Mouse (Mus musculus) limb, embryonic 13.5 days (tissue): ENCODE results near the gene Heca. TPM values are rescaled to one million over a fixed set of nuclear protein-coding genes. Genes with fewer than 3 reads are reported as not detected.

Source experiments
- ATAC-seq: fragments of 200-750 bp; cut with Nextera tagmentation; 2 replicates; pipeline ENCODE4 v1.8.0; 2017; ENCODE audit warnings: low read depth, moderate number of reproducible peaks, moderate TSS enrichment; ENCODE audit not compliant: low FRiP score
- H3K27ac ChIP-seq: fragments of 300-500 bp; sonication (generic); 2 replicates; pipeline ENCODE4 v1.5.1; 2015; ENCODE audit warnings: inconsistent platforms, mild to moderate bottlenecking, moderate library complexity
- H3K27me3 ChIP-seq: fragments of 300-500 bp; sonication (generic); 2 replicates; pipeline ENCODE4 v1.6.1; 2015; ENCODE audit warnings: mild to moderate bottlenecking, inconsistent platforms
- H3K36me3 ChIP-seq: fragments of 300-500 bp; sonication (generic); 2 replicates; pipeline ENCODE4 v1.6.1; 2015; ENCODE audit warnings: inconsistent platforms, mild to moderate bottlenecking, moderate library complexity
- H3K4me1 ChIP-seq: fragments of 300-500 bp; sonication (generic); 2 replicates; pipeline ENCODE4 v1.6.1; 2015; ENCODE audit warnings: inconsistent platforms
- H3K4me2 ChIP-seq: fragments of 300-500 bp; sonication (generic); replicated peaks from 2 replicates; pipeline ENCODE4 v1.6.1; 2015; ENCODE audit warnings: inconsistent platforms, mild to moderate bottlenecking, moderate library complexity
- H3K4me3 ChIP-seq: fragments of 300-500 bp; sonication (generic); 2 replicates; pipeline ENCODE4 v1.5.1; 2015; ENCODE audit warnings: moderate library complexity, mild to moderate bottlenecking, inconsistent platforms
- H3K9ac ChIP-seq: fragments of 300-500 bp; sonication (generic); 2 replicates; pipeline ENCODE4 v1.6.1; 2015; ENCODE audit warnings: mild to moderate bottlenecking, inconsistent platforms
- H3K9me3 ChIP-seq: fragments of 300-500 bp; sonication (generic); 2 replicates; pipeline ENCODE4 v1.6.1; 2016; ENCODE audit warnings: inconsistent platforms
- WGBS: fragments of 180-500 bp; shearing (Covaris S2); methylation state at CpG from one replicate; pipeline ENCODE4 v1.1.7; 2015; 5-methylcytosine and 5-hydroxymethylcytosine counted together
- polyA plus RNA-seq: library from polyadenylated mRNA; unstranded; fragments of >200 nt; fragmentation: Nextera tagmentation; extraction: Ambion mirVana; gene quantifications from 2 replicates; pipeline ENCODE4 v1.2.1, GENCODE M21; 2015

The Heca gene
- polyA plus RNA-seq, 1 experiment from 2014 or later = 6.3 TPM

DNA sequence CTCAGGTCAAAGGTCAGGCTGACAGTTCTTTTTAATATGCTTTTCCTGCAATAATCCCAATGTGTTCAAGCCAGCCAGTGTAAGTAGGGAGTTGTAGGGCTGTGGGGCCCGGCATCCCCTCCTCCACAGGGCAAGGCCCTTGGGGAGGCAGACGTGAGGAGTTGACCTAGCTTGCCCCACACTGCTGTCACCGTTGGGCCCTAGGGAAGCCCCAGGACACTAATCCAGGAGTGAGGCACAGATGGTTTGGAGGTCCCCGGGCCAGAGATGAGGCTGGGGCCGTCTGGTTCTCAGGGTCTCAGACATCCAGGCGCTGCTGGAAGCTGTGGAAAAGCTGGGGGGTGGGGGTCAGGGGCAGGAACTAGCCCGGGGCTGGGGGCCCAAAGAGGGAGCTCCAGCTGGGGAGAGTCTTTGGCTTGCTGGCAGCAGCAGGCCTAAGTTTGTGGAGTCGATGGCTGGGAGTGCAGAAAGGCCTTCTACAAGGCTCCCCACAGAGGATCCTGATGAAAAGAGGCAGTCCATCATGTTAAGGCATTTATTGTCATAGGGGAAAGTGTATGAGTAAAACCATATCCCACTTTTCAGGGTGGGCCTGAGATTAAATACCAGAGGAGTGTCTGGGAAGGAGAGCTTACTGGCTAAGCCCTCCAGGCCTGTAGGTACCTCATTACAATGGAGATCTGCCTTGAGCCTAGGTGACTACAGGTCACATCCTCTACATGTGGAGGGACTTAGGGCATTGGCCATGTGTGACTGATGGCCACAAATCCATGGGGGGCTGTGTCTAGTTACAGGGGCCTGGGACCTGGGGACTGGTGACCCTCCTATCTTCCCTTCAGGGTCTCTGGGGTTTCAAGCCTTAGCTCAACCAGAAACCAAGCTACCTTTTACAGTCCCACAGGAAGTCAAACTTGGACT is 69.6 kb downstream of the Heca start:
- Histone ChIP-seq H3K27ac (peak overlapping the region; percentile 44; the same call in 1 of the 2 replicates), H3K27me3 (no peaks in the 10 kb centered on the region), H3K36me3 (no peaks in the 10 kb centered on the region), H3K4me3 (no peak overlapping the region), H3K9ac (no peak overlapping the region), H3K9me3 (no peaks in the 10 kb centered on the region), H3K4me1 (peaks cover 10% of the 10 kb centered on the region), H3K4me2 (no peak overlapping the region)
- ATAC-seq = peak; percentile 58
- WGBS = 6% methylated on average over 8 of the region's 8 CpGs

DNA sequence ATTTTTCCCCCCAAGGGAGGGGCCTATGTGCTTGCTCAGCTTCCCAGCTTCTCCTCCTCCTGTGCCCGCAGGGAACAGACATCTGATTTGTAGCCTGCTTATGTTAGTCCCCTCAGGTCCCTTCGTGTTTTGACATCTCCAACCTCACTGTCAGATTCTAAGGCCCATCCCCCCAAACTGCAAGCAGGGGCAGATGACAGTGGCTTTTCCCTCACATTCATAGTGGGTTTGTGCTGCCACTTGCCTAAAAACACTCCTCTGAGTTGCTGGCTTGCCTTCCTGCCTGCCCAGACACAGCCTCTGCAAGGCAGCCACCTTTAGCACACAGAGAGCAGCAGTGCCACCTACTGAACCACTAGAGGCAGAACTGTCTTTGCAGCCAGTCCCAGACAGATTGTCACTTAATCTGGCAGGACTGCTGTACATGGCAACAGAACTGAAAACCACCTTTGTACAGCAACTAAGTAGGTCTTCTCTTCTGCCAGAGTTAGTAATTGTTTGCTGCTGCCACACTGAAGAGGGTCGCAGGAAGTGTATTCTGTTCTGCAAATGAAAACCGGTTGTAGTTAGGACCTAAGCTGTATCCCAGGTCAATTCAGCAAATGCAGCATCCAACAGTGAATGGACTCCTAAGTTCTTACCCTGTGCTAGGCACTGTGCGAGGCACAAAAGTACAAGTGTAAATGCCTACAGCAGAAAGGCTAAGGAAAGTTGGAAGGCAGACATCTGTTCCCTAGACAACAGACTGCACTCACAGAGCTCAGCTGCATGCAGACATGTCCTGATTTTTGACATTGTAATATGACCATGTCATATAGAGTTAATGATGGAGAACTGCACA is 77.8 kb downstream of the Heca start:
- Histone ChIP-seq H3K36me3 (no peaks in the 10 kb centered on the region), H3K9me3 (no peaks in the 10 kb centered on the region), H3K27me3 (no peaks in the 10 kb centered on the region), H3K27ac (peak overlapping the region; percentile 52; the same call in 1 of the 2 replicates), H3K4me1 (no peaks in the 10 kb centered on the region), H3K4me3 (no peak overlapping the region), H3K4me2 (no peak overlapping the region), H3K9ac (no peak overlapping the region)
- 33% methylated on average over 5 of the region's 5 CpGs for WGBS
- peak; percentile 84 for ATAC-seq

- Histone ChIP-seq H3K36me3 (no peaks in the 10 kb centered on the region), H3K27ac (no peak overlapping the region), H3K9ac (no peak overlapping the region), H3K4me3 (no peak overlapping the region), H3K9me3 (0 out of 2 replicates have a peak, but pooled peaks cover 2% of the 10 kb centered on the region), H3K27me3 (no peaks in the 10 kb centered on the region), H3K4me1 (no peaks in the 10 kb centered on the region), H3K4me2 (no peak overlapping the region)
- no peak for ATAC-seq
- WGBS = 79% methylated on average over 6 of the region's 6 CpGs
Observed at GRCm38 (mm10) chr10:17860701-17861480, 87.0 kb downstream of the Heca start.

DNA sequence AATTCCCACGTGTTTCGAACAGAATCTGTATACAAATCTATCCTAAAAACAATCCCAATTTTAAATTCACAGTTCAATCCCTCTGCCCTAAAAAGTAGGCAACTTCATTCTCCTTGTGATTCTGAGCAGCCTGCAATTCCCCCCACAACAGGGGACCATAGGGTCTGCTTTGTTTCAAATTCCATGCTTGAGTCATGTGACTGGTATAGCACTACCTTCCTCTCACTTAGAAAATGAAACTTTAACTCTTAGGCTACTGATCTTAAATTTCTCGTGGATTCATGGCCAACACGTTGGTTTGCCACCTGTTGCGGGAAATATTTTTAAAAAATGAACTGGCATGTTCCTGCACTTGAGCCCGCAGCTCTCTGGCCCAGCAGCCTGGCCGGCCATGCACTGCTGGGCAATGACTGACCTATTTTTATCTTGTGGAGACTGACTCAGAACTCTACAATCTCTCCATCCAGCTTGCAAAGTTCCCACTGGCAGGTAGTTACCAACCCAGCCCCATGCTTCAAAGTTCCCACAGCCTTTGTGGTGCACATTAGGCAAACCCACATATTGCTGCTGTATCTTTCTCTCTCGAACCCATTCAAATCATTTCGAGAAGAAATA is 90.1 kb downstream of the Heca start:
- Histone ChIP-seq H3K4me1 (no peaks in the 10 kb centered on the region), H3K27me3 (no peaks in the 10 kb centered on the region), H3K9me3 (0 out of 2 replicates have a peak, but pooled peaks cover 2% of the 10 kb centered on the region), H3K27ac (no peak overlapping the region), H3K4me2 (no peak overlapping the region), H3K4me3 (no peak overlapping the region), H3K9ac (no peak overlapping the region), H3K36me3 (no peaks in the 10 kb centered on the region)
- 84% methylated on average over 9 of the region's 9 CpGs for WGBS
- ATAC-seq = no peak

GRCm38 (mm10) chr10:17844781-17845537 is 102.9 kb downstream of the Heca start:
- H3K4me2 ChIP-seq = no peak overlapping the region
- H3K9me3 ChIP-seq = peaks cover 5% of the 10 kb centered on the region; the same call in 1 of the 2 replicates
- H3K27ac ChIP-seq = peak overlapping the region; percentile 0; the same call in 1 of the 2 replicates
- ATAC-seq = no peak
- WGBS = 47% methylated on average over 4 of the region's 4 CpGs
- H3K9ac ChIP-seq = no peak overlapping the region
- no peaks in the 10 kb centered on the region for H3K36me3 ChIP-seq
- no peak overlapping the region for H3K4me3 ChIP-seq
- H3K4me1 ChIP-seq = 0 out of 2 replicates have a peak, but pooled peaks cover 3% of the 10 kb centered on the region
- no peaks in the 10 kb centered on the region for H3K27me3 ChIP-seq

GRCm38 (mm10) chr10:17842030-17842429 is 105.8 kb downstream of the Heca start:
- H3K27ac ChIP-seq = no peak overlapping the region
- peaks cover 1% of the 10 kb centered on the region; the same call in 1 of the 2 replicates for H3K9me3 ChIP-seq
- H3K36me3 ChIP-seq = no peaks in the 10 kb centered on the region
- H3K4me2 ChIP-seq = no peak overlapping the region
- 0 out of 2 replicates have a peak, but pooled peaks cover 3% of the 10 kb centered on the region for H3K4me1 ChIP-seq
- H3K27me3 ChIP-seq = no peaks in the 10 kb centered on the region
- H3K9ac ChIP-seq = no peak overlapping the region
- no peak for ATAC-seq
- H3K4me3 ChIP-seq = no peak overlapping the region
- 88% methylated on average over 3 of the region's 3 CpGs for WGBS

DNA sequence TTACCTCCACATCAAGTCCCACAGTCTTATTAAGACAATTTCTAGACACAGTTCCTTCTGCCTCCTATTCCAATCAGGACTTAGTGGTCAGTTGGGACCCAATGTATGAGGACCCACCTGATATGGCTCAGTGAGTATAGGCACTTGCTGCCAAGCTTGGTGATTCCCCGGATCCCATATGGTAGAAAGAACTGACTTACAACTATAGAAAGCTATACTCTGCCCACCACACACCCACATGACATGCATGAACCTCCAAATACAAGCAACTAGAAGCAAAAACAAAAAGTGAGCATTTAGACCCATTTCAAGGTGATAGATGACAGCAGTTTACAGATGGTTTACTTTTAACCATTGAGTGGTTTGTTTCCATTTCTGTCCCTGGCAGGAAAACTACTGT is 111.6 kb downstream of the Heca start:
- H3K4me3 ChIP-seq = no peak overlapping the region
- H3K27me3 ChIP-seq = no peaks in the 10 kb centered on the region
- H3K4me2 ChIP-seq = no peak overlapping the region
- H3K4me1 ChIP-seq = no peaks in the 10 kb centered on the region
- H3K9ac ChIP-seq = no peak overlapping the region
- H3K9me3 ChIP-seq = no peaks in the 10 kb centered on the region
- 90% methylated on average over 1 of the region's 1 CpGs for WGBS
- no peak overlapping the region for H3K27ac ChIP-seq
- H3K36me3 ChIP-seq = no peaks in the 10 kb centered on the region
- no peak for ATAC-seq

DNA sequence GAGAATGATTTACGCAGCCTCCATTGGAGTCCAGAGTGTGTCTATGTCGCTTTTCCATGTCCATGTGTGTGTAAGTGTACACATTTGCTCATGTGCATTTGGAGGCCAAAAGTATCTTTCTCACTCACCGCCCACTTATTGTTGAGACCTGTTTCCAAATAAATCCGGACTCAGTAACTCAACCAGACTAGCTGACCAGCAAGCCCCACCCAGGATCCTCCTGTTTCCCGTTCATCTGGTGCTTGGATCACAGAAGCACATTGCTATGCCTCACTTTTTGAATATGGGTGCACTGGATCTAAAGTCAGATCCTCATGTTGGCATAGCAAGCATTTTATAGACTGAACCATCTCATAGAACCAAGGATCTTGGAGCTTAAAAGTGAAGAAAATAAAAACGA is 112.8 kb downstream of the Heca start:
- Histone ChIP-seq H3K9me3 (no peaks in the 10 kb centered on the region), H3K4me3 (no peak overlapping the region), H3K4me2 (no peak overlapping the region), H3K4me1 (no peaks in the 10 kb centered on the region), H3K27me3 (no peaks in the 10 kb centered on the region), H3K36me3 (no peaks in the 10 kb centered on the region), H3K27ac (no peak overlapping the region), H3K9ac (no peak overlapping the region)
- WGBS = 91% methylated on average over 6 of the region's 6 CpGs
- ATAC-seq = no peak

DNA sequence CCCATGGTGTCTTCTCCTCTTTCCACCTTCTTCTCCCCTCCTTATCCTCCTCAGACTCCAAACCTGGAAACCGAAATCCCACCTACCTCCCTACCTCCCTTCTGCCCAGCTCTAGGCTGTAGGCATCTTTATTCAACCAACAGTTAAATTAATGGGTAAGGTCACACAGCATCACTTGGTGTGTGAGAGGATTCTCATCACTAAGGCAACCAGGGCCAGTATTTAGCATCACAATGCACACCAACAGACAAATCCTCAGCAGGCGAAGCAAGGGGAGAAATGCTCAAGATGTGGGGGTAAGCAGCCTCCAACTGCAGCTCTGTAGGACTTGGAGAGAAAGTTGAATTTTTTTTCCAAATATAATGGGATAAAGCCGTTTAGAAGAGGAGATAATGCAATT is 116.8 kb downstream of the Heca start:
- Histone ChIP-seq H3K36me3 (no peaks in the 10 kb centered on the region), H3K9me3 (no peaks in the 10 kb centered on the region), H3K4me1 (peaks cover 9% of the 10 kb centered on the region), H3K27me3 (no peaks in the 10 kb centered on the region), H3K9ac (no peak overlapping the region), H3K4me2 (no peak overlapping the region), H3K27ac (no peak overlapping the region), H3K4me3 (no peak overlapping the region)
- no peak for ATAC-seq
- 57% methylated on average over 3 of the region's 3 CpGs for WGBS

GRCm38 (mm10) chr10:17829205-17829604 is 118.7 kb downstream of the Heca start:
- Histone ChIP-seq H3K9ac (no peak overlapping the region), H3K36me3 (no peaks in the 10 kb centered on the region), H3K27ac (no peak overlapping the region), H3K4me3 (no peak overlapping the region), H3K27me3 (no peaks in the 10 kb centered on the region), H3K9me3 (no peaks in the 10 kb centered on the region), H3K4me1 (peaks cover 9% of the 10 kb centered on the region), H3K4me2 (no peak overlapping the region)
- 75% methylated on average over 4 of the region's 4 CpGs for WGBS
- no peak for ATAC-seq

DNA sequence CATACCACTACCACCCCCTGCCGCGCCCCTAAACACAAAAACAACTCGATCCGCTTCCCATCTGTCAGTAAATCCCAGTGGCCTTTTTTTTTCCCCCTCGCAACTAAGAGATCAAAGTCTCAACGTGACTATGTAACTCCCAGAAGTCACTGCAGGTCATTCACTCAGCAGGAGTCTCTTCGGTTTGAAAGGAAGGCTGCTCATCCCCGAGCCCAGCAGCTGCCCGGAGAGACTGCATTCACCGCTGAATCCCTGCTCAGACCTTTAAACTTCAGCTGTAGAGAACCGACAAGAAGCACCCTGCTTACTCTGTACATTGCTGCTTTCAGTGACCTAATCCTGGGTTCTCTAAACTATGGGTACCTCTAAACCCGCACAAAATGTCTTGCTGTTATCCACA is 120.5 kb downstream of the Heca start:
- H3K36me3 ChIP-seq = no peaks in the 10 kb centered on the region
- H3K9ac ChIP-seq = peak overlapping the region; percentile 48
- ATAC-seq = no peak
- H3K9me3 ChIP-seq = no peaks in the 10 kb centered on the region
- H3K4me2 ChIP-seq = peak overlapping the region; percentile 55
- whole genome bisulfite sequencing = 2% methylated on average over 12 of the region's 12 CpGs
- peak overlapping the region; percentile 19 for H3K4me3 ChIP-seq
- no peak overlapping the region for H3K27ac ChIP-seq
- no peaks in the 10 kb centered on the region for H3K27me3 ChIP-seq
- H3K4me1 ChIP-seq = peaks cover 9% of the 10 kb centered on the region
